Comparison of ENCODE assay signal across 8 mouse cellular contexts in genomic region chr19:5348526-5349501, GRCm38 (mm10). TPM values are rescaled to one million over a fixed set of nuclear protein-coding genes. Genes with fewer than 3 reads are reported as not detected.
A peak's percentile ranks its signal among the peaks of the same experiment; 100 is the strongest.
DNase-seq lines count a peak whose midpoint lies in the region; ATAC-seq and TF ChIP-seq lines count a peak whose summit lies in the region.

No protein-coding gene starts in this region.

- no peaks in the 10 kb centered on the region for H3K36me3 ChIP-seq in lung, embryonic 14.5 days (ENCODE audit: insufficient read depth)
- no peaks in the 10 kb centered on the region for H3K36me3 ChIP-seq in erythroblast, embryonic 14.5 days (ENCODE audit: control insufficient read depth)
- H3K36me3 ChIP-seq in midbrain, embryonic 13.5 days: no peaks in the 10 kb centered on the region
- H3K36me3 ChIP-seq in stomach, embryonic 16.5 days (ENCODE audit: control insufficient read depth, insufficient read depth, low read length): no peaks in the 10 kb centered on the region

- peak overlapping the region; percentile 27 for H3K4me3 ChIP-seq in lung, embryonic 14.5 days (ENCODE audit: low read depth, low read length)
- H3K4me3 ChIP-seq in erythroblast, embryonic 14.5 days (replicated peaks): peak overlapping the region; percentile 55
- H3K4me3 ChIP-seq in midbrain, embryonic 13.5 days (replicated peaks): peak overlapping the region; percentile 40
- peak overlapping the region; percentile 35 for H3K4me3 ChIP-seq in stomach, embryonic 16.5 days (replicated peaks; ENCODE audit: low read length)

- no peaks in the 10 kb centered on the region for H3K9me3 ChIP-seq in lung, embryonic 14.5 days (ENCODE audit: low read depth, low read length)
- H3K9me3 ChIP-seq in erythroblast, embryonic 14.5 days (ENCODE audit: control insufficient read depth, low read length): no peaks in the 10 kb centered on the region
- no peaks in the 10 kb centered on the region for H3K9me3 ChIP-seq in midbrain, embryonic 13.5 days
- no peaks in the 10 kb centered on the region for H3K9me3 ChIP-seq in stomach, embryonic 16.5 days (replicated peaks; ENCODE audit: control insufficient read depth, low read length)

- DNase-seq in lung, embryonic 14.5 days: peak; percentile 57
- DNase-seq in lung, postnatal 36 days: no peak
- DNase-seq in brain, adult 2 months (ENCODE audit: low read depth, low spot score): peak; percentile 75
- peak; percentile 22 for DNase-seq in heart, postnatal 4 days
- peak; percentile 11 to 18 for DNase-seq in left cerebral cortex, postnatal 14 days (ENCODE audit: low spot score in 2 of 2)

- peak overlapping the region; percentile 64 for H3K4me2 ChIP-seq in lung, embryonic 14.5 days
- H3K4me2 ChIP-seq in midbrain, embryonic 13.5 days (replicated peaks): peak overlapping the region; percentile 63
- peak overlapping the region; percentile 57 for H3K4me2 ChIP-seq in stomach, embryonic 16.5 days (ENCODE audit: low read depth, low read length)

- no peaks in the 10 kb centered on the region for H3K4me1 ChIP-seq in lung, embryonic 14.5 days (ENCODE audit: insufficient read depth)
- peaks cover 7% of the 10 kb centered on the region for H3K4me1 ChIP-seq in erythroblast, embryonic 14.5 days (ENCODE audit: control insufficient read depth)
- H3K4me1 ChIP-seq in midbrain, embryonic 13.5 days (replicated peaks): peaks cover 5% of the 10 kb centered on the region
- H3K4me1 ChIP-seq in stomach, embryonic 16.5 days (ENCODE audit: control insufficient read depth, insufficient read depth, low read length): no peaks in the 10 kb centered on the region

- peak overlapping the region; percentile 42 for H3K9ac ChIP-seq in lung, embryonic 14.5 days
- peak overlapping the region; percentile 66 for H3K9ac ChIP-seq in midbrain, embryonic 13.5 days (replicated peaks)
- peak overlapping the region; percentile 72 for H3K9ac ChIP-seq in stomach, embryonic 16.5 days (ENCODE audit: low read length)

- H3K27me3 ChIP-seq in lung, embryonic 14.5 days (ENCODE audit: insufficient read depth, low read length): no peaks in the 10 kb centered on the region
- peaks cover 14% of the 10 kb centered on the region for H3K27me3 ChIP-seq in erythroblast, embryonic 14.5 days (ENCODE audit: control insufficient read depth)
- 0 out of 2 replicates have a peak, but pooled peaks cover 2% of the 10 kb centered on the region for H3K27me3 ChIP-seq in midbrain, embryonic 13.5 days
- no peaks in the 10 kb centered on the region for H3K27me3 ChIP-seq in stomach, embryonic 16.5 days (ENCODE audit: control insufficient read depth, insufficient read depth, low read length)

- H3K27ac ChIP-seq in lung, embryonic 14.5 days (ENCODE audit: low read depth): no peak overlapping the region
- H3K27ac ChIP-seq in midbrain, embryonic 13.5 days: no peak overlapping the region
- no peak overlapping the region for H3K27ac ChIP-seq in stomach, embryonic 16.5 days (ENCODE audit: low read length)

- ATAC-seq in lung, embryonic 14.5 days (ENCODE audit: insufficient read depth): no peak
- peak; percentile 56; the same call in 1 of the 2 replicates for ATAC-seq in midbrain, embryonic 13.5 days
- ATAC-seq in stomach, embryonic 16.5 days (ENCODE audit: insufficient read depth, low FRiP score): peak; percentile 45; the same call in 1 of the 2 replicates

- peak; percentile 52 for TF ChIP-seq CTCF in lung, embryonic 14.5 days (IDR thresholded peaks at IDR 0.05; ENCODE audit: low read depth)

- intact Hi-C loops in left cerebral cortex, postnatal 14 days (cut with DNase I): loop anchor here (5.0 kb wide), 1 partner anchor 42 kb away; no protein-coding TSS in a partner anchor

- WGBS in lung, embryonic 14.5 days: 4% methylated on average over 34 of the region's 34 CpGs
- 5% methylated on average over 34 of the region's 34 CpGs for WGBS in midbrain, embryonic 13.5 days
- WGBS in stomach, embryonic 16.5 days: 5% methylated on average over 34 of the region's 34 CpGs

RNA-seq across cellular contexts. Expression of gene Cst6, which starts 0.6 kb away (rescaled TPM):
- polyA plus RNA-seq in lung, embryonic 14.5 days (2014; fragmentation: Nextera tagmentation; extraction: Ambion mirVana): 0.41 TPM in 1 of 2 replicates, not detected in the other
- polyA plus RNA-seq in erythroblast, embryonic 14.5 days (2012): not detected in 2 replicates
- total RNA-seq in heart, postnatal 4 days (2021): 1 to 10 TPM in 1 of 2 experiments, under 1 TPM in 1; 0.81 to 3.0 TPM
- 10 to 100 TPM; 15.4 to 17.9 TPM for total RNA-seq in left cerebral cortex, postnatal 14 days (2021)
- polyA plus RNA-seq in midbrain, embryonic 13.5 days (2015; fragmentation: Nextera tagmentation; extraction: Ambion mirVana): 4.5 and 5.8 TPM in 2 replicates
- polyA plus RNA-seq in stomach, embryonic 16.5 days (2015; fragmentation: Nextera tagmentation; extraction: Ambion mirVana): 28.3 and 42.3 TPM in 2 replicates

RNA-seq across cellular contexts. Expression of gene Catsper1, which starts 13.3 kb away (rescaled TPM):
- polyA plus RNA-seq in lung, embryonic 14.5 days (2014; fragmentation: Nextera tagmentation; extraction: Ambion mirVana): not detected in 2 replicates
- not detected in 2 replicates for polyA plus RNA-seq in erythroblast, embryonic 14.5 days (2012)
- total RNA-seq in heart, postnatal 4 days (2021): not detected
- not detected for total RNA-seq in left cerebral cortex, postnatal 14 days (2021)
- polyA plus RNA-seq in midbrain, embryonic 13.5 days (2015; fragmentation: Nextera tagmentation; extraction: Ambion mirVana): not detected in 2 replicates
- not detected in 2 replicates for polyA plus RNA-seq in stomach, embryonic 16.5 days (2015; fragmentation: Nextera tagmentation; extraction: Ambion mirVana)

RNA-seq across cellular contexts. Expression of gene Eif1ad, which starts 17.7 kb away (rescaled TPM):
- polyA plus RNA-seq in lung, embryonic 14.5 days (2014; fragmentation: Nextera tagmentation; extraction: Ambion mirVana): 59.1 and 71.1 TPM in 2 replicates
- 4.6 and 4.7 TPM in 2 replicates for polyA plus RNA-seq in erythroblast, embryonic 14.5 days (2012)
- 10 to 100 TPM; 35.0 to 37.3 TPM for total RNA-seq in heart, postnatal 4 days (2021)
- total RNA-seq in left cerebral cortex, postnatal 14 days (2021): 10 to 100 TPM; 24.3 to 24.5 TPM
- 63.7 and 64.0 TPM in 2 replicates for polyA plus RNA-seq in midbrain, embryonic 13.5 days (2015; fragmentation: Nextera tagmentation; extraction: Ambion mirVana)
- polyA plus RNA-seq in stomach, embryonic 16.5 days (2015; fragmentation: Nextera tagmentation; extraction: Ambion mirVana): 45.8 and 52.1 TPM in 2 replicates

RNA-seq across cellular contexts. Expression of gene Banf1, which starts 18.2 kb away (rescaled TPM):
- 515 and 542 TPM in 2 replicates for polyA plus RNA-seq in lung, embryonic 14.5 days (2014; fragmentation: Nextera tagmentation; extraction: Ambion mirVana)
- polyA plus RNA-seq in erythroblast, embryonic 14.5 days (2012): 15.6 and 21.7 TPM in 2 replicates
- 100 to 1,000 TPM; 234 to 244 TPM for total RNA-seq in heart, postnatal 4 days (2021)
- total RNA-seq in left cerebral cortex, postnatal 14 days (2021): 10 to 100 TPM; 91.6 to 99.4 TPM
- 366 and 375 TPM in 2 replicates for polyA plus RNA-seq in midbrain, embryonic 13.5 days (2015; fragmentation: Nextera tagmentation; extraction: Ambion mirVana)
- 377 and 400 TPM in 2 replicates for polyA plus RNA-seq in stomach, embryonic 16.5 days (2015; fragmentation: Nextera tagmentation; extraction: Ambion mirVana)

RNA-seq across cellular contexts. Expression of gene Sart1, which starts 39.7 kb away (rescaled TPM):
- polyA plus RNA-seq in lung, embryonic 14.5 days (2014; fragmentation: Nextera tagmentation; extraction: Ambion mirVana): 72.0 and 73.8 TPM in 2 replicates
- 15.8 and 17.4 TPM in 2 replicates for polyA plus RNA-seq in erythroblast, embryonic 14.5 days (2012)
- 10 to 100 TPM; 52.6 to 54.1 TPM for total RNA-seq in heart, postnatal 4 days (2021)
- 10 to 100 TPM; 84.0 to 85.4 TPM for total RNA-seq in left cerebral cortex, postnatal 14 days (2021)
- 74.3 and 78.8 TPM in 2 replicates for polyA plus RNA-seq in midbrain, embryonic 13.5 days (2015; fragmentation: Nextera tagmentation; extraction: Ambion mirVana)
- polyA plus RNA-seq in stomach, embryonic 16.5 days (2015; fragmentation: Nextera tagmentation; extraction: Ambion mirVana): 54.1 and 56.4 TPM in 2 replicates
